ENCODE assay signal across 26 mouse cellular contexts in genomic region chr4:136170401-136170800, GRCm38 (mm10). TPM values are rescaled to one million over a fixed set of nuclear protein-coding genes. Genes with fewer than 3 reads are reported as not detected.
DNase-seq lines count a peak whose midpoint lies in the region; ATAC-seq and TF ChIP-seq lines count a peak whose summit lies in the region.
"Had no signal": no experiment of that assay in that cellular context is flagged by ENCODE, and none has a peak within 500 bp of the region (broad histone marks: within the 10 kb centered on the region; RNA-seq: fewer than 3 reads in every experiment).

No protein-coding gene starts in this region.

- H3K27ac ChIP-seq in intestine, postnatal 0 days (ENCODE audit: low read depth, low read length) = no peak overlapping the region
- H3K27ac ChIP-seq in intestine, embryonic 15.5 days = no peak overlapping the region
- H3K27ac ChIP-seq in limb, embryonic 15.5 days = 0 out of 2 replicates have a peak overlapping the region, but pooled peaks have one; percentile 24
- H3K27ac ChIP-seq in limb, embryonic 10.5 days = no peak overlapping the region
- H3K27ac ChIP-seq in liver, embryonic 15.5 days (replicated peaks) = 0 out of 2 replicates have a peak overlapping the region, but pooled peaks have one; percentile 21
- H3K27ac ChIP-seq in liver, embryonic 11.5 days (ENCODE audit: low read depth, low read length) = no peak overlapping the region
- H3K27ac ChIP-seq: embryonic facial prominence, embryonic 12.5 days; forebrain, embryonic 12.5 days; forebrain, embryonic 15.5 days; heart, embryonic 15.5 days; hindbrain, embryonic 13.5 days had no signal

- no peaks in the 10 kb centered on the region for H3K27me3 ChIP-seq in intestine, postnatal 0 days (replicated peaks; ENCODE audit: control insufficient read depth, insufficient read depth, low read length)
- no peaks in the 10 kb centered on the region for H3K27me3 ChIP-seq in intestine, embryonic 15.5 days (replicated peaks)
- no peaks in the 10 kb centered on the region for H3K27me3 ChIP-seq in limb, embryonic 15.5 days
- no peaks in the 10 kb centered on the region for H3K27me3 ChIP-seq in limb, embryonic 10.5 days (ENCODE audit: low read depth, poor library complexity, severe bottlenecking)
- peaks cover 7% of the 10 kb centered on the region; the same call in 1 of the 2 replicates for H3K27me3 ChIP-seq in liver, embryonic 15.5 days
- H3K27me3 ChIP-seq in liver, embryonic 11.5 days (replicated peaks; ENCODE audit: control insufficient read depth, insufficient read depth, low read length) = no peaks in the 10 kb centered on the region
- H3K27me3 ChIP-seq: embryonic facial prominence, embryonic 12.5 days; forebrain, embryonic 12.5 days; forebrain, embryonic 15.5 days; heart, embryonic 12.5 days; heart, embryonic 15.5 days; Patski had no signal

- WGBS in intestine, postnatal 0 days = 59% methylated on average over 4 of the region's 4 CpGs
- 74% methylated on average over 4 of the region's 4 CpGs for WGBS in intestine, embryonic 15.5 days
- 61% methylated on average over 4 of the region's 4 CpGs for WGBS in limb, embryonic 15.5 days
- 74% methylated on average over 4 of the region's 4 CpGs for WGBS in limb, embryonic 10.5 days
- 74% methylated on average over 4 of the region's 4 CpGs for WGBS in liver, embryonic 15.5 days (ENCODE audit: insufficient replicate concordance)
- 84% methylated on average over 4 of the region's 4 CpGs for WGBS in liver, embryonic 11.5 days

- no peaks in the 10 kb centered on the region for H3K36me3 ChIP-seq in intestine, postnatal 0 days (ENCODE audit: control insufficient read depth, insufficient read depth)
- H3K36me3 ChIP-seq in intestine, embryonic 15.5 days = no peaks in the 10 kb centered on the region
- no peaks in the 10 kb centered on the region for H3K36me3 ChIP-seq in limb, embryonic 15.5 days
- H3K36me3 ChIP-seq in limb, embryonic 10.5 days = peaks cover 9% of the 10 kb centered on the region; the same call in 1 of the 2 replicates
- H3K36me3 ChIP-seq in liver, embryonic 15.5 days (replicated peaks) = peaks cover 14% of the 10 kb centered on the region
- no peaks in the 10 kb centered on the region; the same call in 1 of the 2 replicates for H3K36me3 ChIP-seq in liver, embryonic 11.5 days (ENCODE audit: control insufficient read depth, insufficient read depth, low read length)
- H3K36me3 ChIP-seq: embryonic facial prominence, embryonic 12.5 days; forebrain, embryonic 12.5 days; forebrain, embryonic 15.5 days; heart, embryonic 12.5 days; heart, embryonic 15.5 days; hindbrain, embryonic 13.5 days had no signal

- H3K4me3 ChIP-seq in intestine, postnatal 0 days (ENCODE audit: low read depth, low read length) = no peak overlapping the region
- H3K4me3 ChIP-seq in intestine, embryonic 15.5 days (replicated peaks) = no peak overlapping the region
- no peak overlapping the region for H3K4me3 ChIP-seq in limb, embryonic 15.5 days
- no peak overlapping the region for H3K4me3 ChIP-seq in limb, embryonic 10.5 days
- no peak overlapping the region for H3K4me3 ChIP-seq in liver, embryonic 15.5 days (replicated peaks)
- no peak overlapping the region for H3K4me3 ChIP-seq in liver, embryonic 11.5 days (ENCODE audit: low read depth, low read length)
- H3K4me3 ChIP-seq: embryonic facial prominence, embryonic 12.5 days; forebrain, embryonic 12.5 days; forebrain, embryonic 15.5 days; heart, embryonic 12.5 days; heart, embryonic 15.5 days; hindbrain, embryonic 10.5 days; hindbrain, embryonic 13.5 days had no signal

- H3K4me1 ChIP-seq in intestine, postnatal 0 days (replicated peaks; ENCODE audit: control insufficient read depth, insufficient read depth, low read length) = 0 out of 2 replicates have a peak, but pooled peaks cover 7% of the 10 kb centered on the region
- H3K4me1 ChIP-seq in intestine, embryonic 15.5 days (replicated peaks) = peaks cover 24% of the 10 kb centered on the region
- H3K4me1 ChIP-seq in limb, embryonic 15.5 days = peaks cover 33% of the 10 kb centered on the region
- peaks cover 38% of the 10 kb centered on the region for H3K4me1 ChIP-seq in limb, embryonic 10.5 days
- H3K4me1 ChIP-seq in liver, embryonic 15.5 days (replicated peaks) = peaks cover 38% of the 10 kb centered on the region
- H3K4me1 ChIP-seq in liver, embryonic 11.5 days (replicated peaks; ENCODE audit: control insufficient read depth, insufficient read depth, low read length) = peaks cover 23% of the 10 kb centered on the region

- peak overlapping the region; percentile 11; the same call in 1 of the 2 replicates for H3K9ac ChIP-seq in intestine, postnatal 0 days (ENCODE audit: low read depth, low read length)
- H3K9ac ChIP-seq in intestine, embryonic 15.5 days = no peak overlapping the region
- H3K9ac ChIP-seq in limb, embryonic 15.5 days = no peak overlapping the region
- H3K9ac ChIP-seq in liver, embryonic 15.5 days = no peak overlapping the region
- no peak overlapping the region for H3K9ac ChIP-seq in liver, embryonic 11.5 days (ENCODE audit: low read depth, low read length)
- H3K9ac ChIP-seq: embryonic facial prominence, embryonic 12.5 days; forebrain, embryonic 12.5 days; forebrain, embryonic 15.5 days; heart, embryonic 12.5 days; heart, embryonic 15.5 days; hindbrain, embryonic 13.5 days had no signal

- no peak for ATAC-seq in intestine, postnatal 0 days
- no peak for ATAC-seq in intestine, embryonic 15.5 days
- ATAC-seq in limb, embryonic 15.5 days (ENCODE audit: insufficient number of reproducible peaks, low FRiP score, low TSS enrichment, low read depth) = no peak
- no peak for ATAC-seq in liver, embryonic 15.5 days (ENCODE audit: insufficient read depth)
- ATAC-seq in liver, embryonic 11.5 days (replicated peaks; ENCODE audit: low FRiP score) = no peak
- ATAC-seq: forebrain, embryonic 15.5 days; hindbrain, embryonic 16.5 days; Patski had no signal

- no peaks in the 10 kb centered on the region for H3K9me3 ChIP-seq in intestine, postnatal 0 days (ENCODE audit: control insufficient read depth)
- H3K9me3 ChIP-seq in intestine, embryonic 15.5 days = no peaks in the 10 kb centered on the region
- no peaks in the 10 kb centered on the region for H3K9me3 ChIP-seq in limb, embryonic 15.5 days
- no peaks in the 10 kb centered on the region for H3K9me3 ChIP-seq in limb, embryonic 10.5 days (replicated peaks)
- no peaks in the 10 kb centered on the region for H3K9me3 ChIP-seq in liver, embryonic 15.5 days (replicated peaks)
- H3K9me3 ChIP-seq in liver, embryonic 11.5 days (ENCODE audit: control insufficient read depth, low read length) = no peaks in the 10 kb centered on the region
- H3K9me3 ChIP-seq: embryonic facial prominence, embryonic 12.5 days; forebrain, embryonic 12.5 days; forebrain, embryonic 15.5 days; G1E; heart, embryonic 12.5 days; heart, embryonic 15.5 days; hindbrain, embryonic 10.5 days; hindbrain, embryonic 13.5 days had no signal

- TF ChIP-seq CTCF in intestine, postnatal 0 days (IDR thresholded peaks at IDR 0.05; ENCODE audit: low read depth) = no peak

- no peak overlapping the region for H3K4me2 ChIP-seq in intestine, postnatal 0 days (replicated peaks; ENCODE audit: low read depth)
- H3K4me2 ChIP-seq in intestine, embryonic 15.5 days (replicated peaks) = no peak overlapping the region
- no peak overlapping the region for H3K4me2 ChIP-seq in limb, embryonic 15.5 days
- no peak overlapping the region for H3K4me2 ChIP-seq in liver, embryonic 15.5 days
- H3K4me2 ChIP-seq in liver, embryonic 11.5 days = no peak overlapping the region
- H3K4me2 ChIP-seq: embryonic facial prominence, embryonic 12.5 days; forebrain, embryonic 12.5 days; forebrain, embryonic 15.5 days; heart, embryonic 12.5 days; heart, embryonic 15.5 days; hindbrain, embryonic 13.5 days had no signal

- DNase-seq in limb, embryonic 10.5 days (ENCODE audit: low spot score) = no peak
- DNase-seq in liver, embryonic 11.5 days (ENCODE audit: low spot score) = no peak
- DNase-seq: adrenal gland, postnatal 10 days; adrenal gland, postnatal 36 days; B cell, adult 2 months; cerebellum, adult 18-20 months; cerebellum, adult 9-10 months; cerebellum, postnatal 14 days; gastrocnemius, postnatal 25 days; heart, adult 18-20 months; heart, postnatal 10 days; heart, postnatal 36 days had no signal

RNA-seq across cellular contexts. Expression of gene E2f2, which starts 1.8 kb away (rescaled TPM):
- 4.1 and 4.2 TPM in 2 replicates for polyA plus RNA-seq in intestine, postnatal 0 days (2015; fragmentation: Nextera tagmentation; extraction: Ambion mirVana)
- polyA plus RNA-seq in intestine, embryonic 15.5 days (2015; fragmentation: Nextera tagmentation; extraction: Ambion mirVana) = 8.1 and 9.8 TPM in 2 replicates
- polyA plus RNA-seq in limb, embryonic 15.5 days (2015; fragmentation: Nextera tagmentation; extraction: Ambion mirVana) = 10.0 and 14.5 TPM in 2 replicates
- 6.4 and 7.3 TPM in 2 replicates for polyA plus RNA-seq in limb, embryonic 10.5 days (2016; fragmentation: Nextera tagmentation; extraction: Ambion mirVana)
- polyA plus RNA-seq in liver, embryonic 15.5 days (2015; fragmentation: Nextera tagmentation; extraction: Ambion mirVana) = 85.3 and 95.6 TPM in 2 replicates
- polyA plus RNA-seq in liver, embryonic 11.5 days (2014; fragmentation: Nextera tagmentation; extraction: Ambion mirVana) = 9.0 and 9.2 TPM in 2 replicates

RNA-seq across cellular contexts. Expression of gene Id3, which starts 27.1 kb away (rescaled TPM):
- 106 and 118 TPM in 2 replicates for polyA plus RNA-seq in intestine, postnatal 0 days (2015; fragmentation: Nextera tagmentation; extraction: Ambion mirVana)
- 269 and 285 TPM in 2 replicates for polyA plus RNA-seq in intestine, embryonic 15.5 days (2015; fragmentation: Nextera tagmentation; extraction: Ambion mirVana)
- 488 and 490 TPM in 2 replicates for polyA plus RNA-seq in limb, embryonic 15.5 days (2015; fragmentation: Nextera tagmentation; extraction: Ambion mirVana)
- 375 and 475 TPM in 2 replicates for polyA plus RNA-seq in limb, embryonic 10.5 days (2016; fragmentation: Nextera tagmentation; extraction: Ambion mirVana)
- polyA plus RNA-seq in liver, embryonic 15.5 days (2015; fragmentation: Nextera tagmentation; extraction: Ambion mirVana) = 41.3 and 42.6 TPM in 2 replicates
- polyA plus RNA-seq in liver, embryonic 11.5 days (2014; fragmentation: Nextera tagmentation; extraction: Ambion mirVana) = 191 and 200 TPM in 2 replicates
- polyA plus RNA-seq: G1E had no signal

RNA-seq across cellular contexts. Expression of gene Asap3, which starts 35.8 kb away (rescaled TPM):
- polyA plus RNA-seq in intestine, postnatal 0 days (2015; fragmentation: Nextera tagmentation; extraction: Ambion mirVana) = 0.95 and 1.1 TPM in 2 replicates
- polyA plus RNA-seq in intestine, embryonic 15.5 days (2015; fragmentation: Nextera tagmentation; extraction: Ambion mirVana) = 4.6 and 5.4 TPM in 2 replicates
- 15.4 and 19.0 TPM in 2 replicates for polyA plus RNA-seq in limb, embryonic 15.5 days (2015; fragmentation: Nextera tagmentation; extraction: Ambion mirVana)
- 2.3 and 3.7 TPM in 2 replicates for polyA plus RNA-seq in limb, embryonic 10.5 days (2016; fragmentation: Nextera tagmentation; extraction: Ambion mirVana)
- 2.5 and 3.0 TPM in 2 replicates for polyA plus RNA-seq in liver, embryonic 15.5 days (2015; fragmentation: Nextera tagmentation; extraction: Ambion mirVana)
- 1.8 and 2.9 TPM in 2 replicates for polyA plus RNA-seq in liver, embryonic 11.5 days (2014; fragmentation: Nextera tagmentation; extraction: Ambion mirVana)

Comparison
In these comparisons a context has a peak if more than half of its experiments do, and no peak if none do; other contexts are left out.
1. H3K27ac ChIP-seq: peak in limb, embryonic 15.5 days (single experiment) and liver, embryonic 15.5 days (single experiment); none in intestine, postnatal 0 days (single experiment), intestine, embryonic 15.5 days (single experiment), limb, embryonic 10.5 days (single experiment) and liver, embryonic 11.5 days (single experiment).